15 mouse cellular contexts compared by ENCODE assay signal in the genomic region with DNA sequence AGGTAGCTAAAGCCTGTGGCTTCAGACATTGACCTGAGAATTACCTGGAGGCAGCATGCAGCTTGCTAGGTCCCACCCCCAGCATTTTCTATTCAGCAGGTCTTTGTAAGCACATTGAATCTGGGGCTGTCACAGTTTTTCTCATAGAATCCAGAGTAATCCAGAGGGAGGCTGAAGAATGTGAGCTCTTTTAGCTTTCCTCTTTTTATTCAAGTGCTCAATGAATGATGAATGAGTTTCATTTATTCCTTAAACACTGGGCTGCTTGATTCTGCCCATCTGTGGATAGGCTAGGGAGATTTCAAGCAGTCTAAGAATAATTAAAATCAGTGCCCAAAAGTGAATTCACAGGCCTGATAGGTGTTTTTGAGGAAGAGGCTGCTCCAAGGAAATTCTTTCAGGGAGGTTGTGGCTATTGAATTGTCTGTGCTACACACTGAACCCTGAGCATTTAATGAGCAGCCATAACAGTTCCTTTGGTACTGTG. TPM values are rescaled to one million over a fixed set of nuclear protein-coding genes. Genes with fewer than 3 reads are reported as not detected.
A peak's percentile ranks its signal among the peaks of the same experiment; 100 is the strongest.
DNase-seq lines count a peak whose midpoint lies in the region; ATAC-seq and TF ChIP-seq lines count a peak whose summit lies in the region.
"Had no signal": no experiment of that assay in that cellular context is flagged by ENCODE, and none has a peak within 500 bp of the region (broad histone marks: within the 10 kb centered on the region; RNA-seq: fewer than 3 reads in every experiment).

No protein-coding gene starts in this region.

- H3K4me2 ChIP-seq in hindbrain, embryonic 16.5 days (ENCODE audit: low read length): no peak overlapping the region
- H3K4me2 ChIP-seq in neural tube, embryonic 15.5 days: no peak overlapping the region

- H3K9ac ChIP-seq in hindbrain, embryonic 16.5 days (ENCODE audit: low read depth, low read length): no peak overlapping the region
- no peak overlapping the region for H3K9ac ChIP-seq in neural tube, embryonic 15.5 days (replicated peaks)

- no peak for TF ChIP-seq CTCF in layer of hippocampus, adult 2 months (conservative IDR thresholded peaks at IDR 0.05)

- H3K4me3 ChIP-seq in layer of hippocampus, adult 2 months: no peak overlapping the region
- H3K4me3 ChIP-seq in forebrain, embryonic 10.5 days: no peak overlapping the region
- H3K4me3 ChIP-seq in hindbrain, embryonic 16.5 days (ENCODE audit: low read length): no peak overlapping the region
- H3K4me3 ChIP-seq in neural tube, embryonic 15.5 days (replicated peaks): no peak overlapping the region
- H3K4me3 ChIP-seq: heart, adult 2 months; megakaryocyte, embryonic 14.5 days had no signal

- H3K27ac ChIP-seq in layer of hippocampus, adult 2 months: peak overlapping the region; percentile 91
- peak overlapping the region; percentile 44 for H3K27ac ChIP-seq in forebrain, embryonic 10.5 days
- peak overlapping the region; percentile 51 for H3K27ac ChIP-seq in hindbrain, embryonic 16.5 days (ENCODE audit: low read depth, low read length)
- H3K27ac ChIP-seq in neural tube, embryonic 15.5 days (replicated peaks): peak overlapping the region; percentile 71
- H3K27ac ChIP-seq: heart, adult 2 months had no signal

- no peaks in the 10 kb centered on the region for H3K36me3 ChIP-seq in forebrain, embryonic 10.5 days (replicated peaks)
- H3K36me3 ChIP-seq in hindbrain, embryonic 16.5 days (ENCODE audit: control insufficient read depth, insufficient read depth, low read length): no peaks in the 10 kb centered on the region
- no peaks in the 10 kb centered on the region for H3K36me3 ChIP-seq in neural tube, embryonic 15.5 days

- H3K9me3 ChIP-seq in forebrain, embryonic 10.5 days: no peaks in the 10 kb centered on the region
- H3K9me3 ChIP-seq in hindbrain, embryonic 16.5 days (ENCODE audit: control insufficient read depth, low read length): no peaks in the 10 kb centered on the region
- H3K9me3 ChIP-seq in neural tube, embryonic 15.5 days (replicated peaks): no peaks in the 10 kb centered on the region
- H3K9me3 ChIP-seq: megakaryocyte, embryonic 14.5 days had no signal

- H3K4me1 ChIP-seq in forebrain, embryonic 10.5 days: peaks cover 17% of the 10 kb centered on the region
- no peaks in the 10 kb centered on the region for H3K4me1 ChIP-seq in hindbrain, embryonic 16.5 days (ENCODE audit: control insufficient read depth, insufficient read depth, low read depth, low read length)
- no peaks in the 10 kb centered on the region for H3K4me1 ChIP-seq in neural tube, embryonic 15.5 days
- H3K4me1 ChIP-seq: megakaryocyte, embryonic 14.5 days had no signal

- peak in 1 of 2 experiments; percentile 55 for DNase-seq in layer of hippocampus, adult 2 months (ENCODE audit: low spot score in 2 of 2)
- DNase-seq in layer of hippocampus, postnatal 36 days: no peak
- DNase-seq in forebrain, embryonic 10.5 days (ENCODE audit: extremely low spot score, low spot score): no peak
- no peak for DNase-seq in heart, adult 18-20 months
- DNase-seq in urinary bladder, postnatal 14 days (ENCODE audit: low spot score): no peak
- DNase-seq: cerebellum, postnatal 10 days; heart, adult 2 months; heart, postnatal 4 days; kidney, postnatal 14 days; lung, adult 18-20 months had no signal

- ATAC-seq in hindbrain, embryonic 16.5 days: peak; percentile 95
- peak; percentile 65 for ATAC-seq in neural tube, embryonic 15.5 days (ENCODE audit: low FRiP score)

- no peaks in the 10 kb centered on the region for H3K27me3 ChIP-seq in forebrain, embryonic 10.5 days (ENCODE audit: poor library complexity, severe bottlenecking)
- H3K27me3 ChIP-seq in hindbrain, embryonic 16.5 days (replicated peaks; ENCODE audit: control insufficient read depth, insufficient read depth, low read length): no peaks in the 10 kb centered on the region
- no peaks in the 10 kb centered on the region for H3K27me3 ChIP-seq in neural tube, embryonic 15.5 days (replicated peaks)

RNA-seq across cellular contexts. Expression of gene Asrgl1, which starts 8.2 kb away (rescaled TPM):
- 100 to 1,000 TPM; 133 to 162 TPM for total RNA-seq in layer of hippocampus, adult 2 months (2021)
- 100 to 1,000 TPM; 134 to 156 TPM for total RNA-seq in layer of hippocampus, postnatal 36 days (2021)
- polyA plus RNA-seq in forebrain, embryonic 10.5 days (2016; fragmentation: Nextera tagmentation; extraction: Ambion mirVana): 17.8 and 25.5 TPM in 2 replicates
- 34.1 and 44.9 TPM in 2 replicates for polyA plus RNA-seq in hindbrain, embryonic 16.5 days (2015; fragmentation: Nextera tagmentation; extraction: Ambion mirVana)
- polyA plus RNA-seq in neural tube, embryonic 15.5 days (2015; fragmentation: Nextera tagmentation; extraction: Ambion mirVana): 31.6 and 32.6 TPM in 2 replicates
- 10 to 100 TPM; 33.8 to 36.0 TPM for total RNA-seq in heart, adult 18-20 months (2021)

RNA-seq across cellular contexts. Expression of gene Scgb1a1, which starts 55.9 kb away (rescaled TPM):
- not detected for total RNA-seq in layer of hippocampus, adult 2 months (2021)
- not detected for total RNA-seq in layer of hippocampus, postnatal 36 days (2021)
- not detected in 2 replicates for polyA plus RNA-seq in forebrain, embryonic 10.5 days (2016; fragmentation: Nextera tagmentation; extraction: Ambion mirVana)
- not detected in 2 replicates for polyA plus RNA-seq in hindbrain, embryonic 16.5 days (2015; fragmentation: Nextera tagmentation; extraction: Ambion mirVana)
- polyA plus RNA-seq in neural tube, embryonic 15.5 days (2015; fragmentation: Nextera tagmentation; extraction: Ambion mirVana): not detected in 2 replicates
- total RNA-seq in heart, adult 18-20 months (2021): 10 to 100 TPM in 1 of 2 experiments, not detected in 1; 80.4 TPM
- total RNA-seq: adrenal gland, postnatal 4 days; heart, postnatal 4 days; left cerebral cortex, postnatal 25 days had no signal
